Mouse (Mus musculus) yolk sac, embryonic 10.5 days (tissue): ENCODE results near the gene Gm43191.

Source experiments
- DNase-seq: peaks from one replicate; pipeline ENCODE4 v3.0.0-alpha.2; 2017; ENCODE audit warnings: low spot score

Gene Gm43191

DNA sequence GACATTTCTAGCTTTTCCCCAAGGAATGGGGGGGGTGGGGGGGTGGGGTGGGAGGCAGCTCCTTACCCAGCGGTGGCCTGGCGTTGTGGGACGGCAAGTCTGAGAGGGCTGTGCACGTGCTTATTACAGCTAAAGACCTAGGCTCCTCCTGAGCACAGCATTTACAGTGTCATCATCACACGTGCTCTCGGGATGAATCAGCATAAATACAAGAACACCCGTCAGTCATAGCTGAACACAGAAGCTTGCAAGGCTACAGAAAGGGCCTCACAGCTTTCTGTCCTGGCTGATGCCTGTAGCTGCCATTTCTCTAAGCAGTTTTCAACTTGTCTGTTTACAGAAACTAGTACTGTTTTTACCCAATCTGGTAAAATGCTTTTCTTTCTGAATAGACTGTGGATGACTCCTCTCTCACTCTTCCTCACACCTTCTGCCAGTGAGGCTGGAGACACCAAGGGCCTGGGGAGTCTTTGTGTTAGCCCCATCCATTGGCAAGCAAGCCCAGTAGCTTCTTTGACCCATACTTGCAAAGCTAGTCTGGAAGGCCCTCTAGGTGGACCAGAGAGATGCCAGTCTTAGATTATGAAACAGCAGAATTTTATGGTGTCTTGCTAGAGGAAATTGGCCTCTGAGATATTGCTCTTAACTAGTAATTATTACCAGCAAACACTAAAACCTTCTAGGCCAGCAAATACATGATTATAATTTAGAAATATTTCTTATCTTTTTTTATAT, 60.3 kb downstream of the Gm43191 start:
- no peak for DNase-seq

DNA sequence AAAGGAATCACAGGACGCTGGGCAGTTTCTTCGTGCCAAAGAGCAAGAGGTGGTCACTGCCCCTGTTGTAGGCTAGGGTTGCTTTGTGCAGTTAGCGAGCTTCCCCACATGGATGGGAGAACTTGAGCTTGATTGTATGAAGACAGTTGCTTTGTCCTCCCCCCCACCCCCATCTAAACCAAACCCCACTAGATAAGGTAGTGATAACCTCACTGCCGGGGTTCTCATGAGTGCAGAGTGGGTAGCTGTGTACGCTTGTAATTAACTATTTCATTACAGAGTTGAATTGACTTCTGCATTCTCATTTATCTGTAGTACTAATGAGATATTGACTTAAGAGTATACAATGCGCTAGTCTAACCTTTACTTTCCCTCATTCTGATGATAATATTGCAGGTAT, 62.2 kb downstream of the Gm43191 start:
- no peak for DNase-seq

DNA sequence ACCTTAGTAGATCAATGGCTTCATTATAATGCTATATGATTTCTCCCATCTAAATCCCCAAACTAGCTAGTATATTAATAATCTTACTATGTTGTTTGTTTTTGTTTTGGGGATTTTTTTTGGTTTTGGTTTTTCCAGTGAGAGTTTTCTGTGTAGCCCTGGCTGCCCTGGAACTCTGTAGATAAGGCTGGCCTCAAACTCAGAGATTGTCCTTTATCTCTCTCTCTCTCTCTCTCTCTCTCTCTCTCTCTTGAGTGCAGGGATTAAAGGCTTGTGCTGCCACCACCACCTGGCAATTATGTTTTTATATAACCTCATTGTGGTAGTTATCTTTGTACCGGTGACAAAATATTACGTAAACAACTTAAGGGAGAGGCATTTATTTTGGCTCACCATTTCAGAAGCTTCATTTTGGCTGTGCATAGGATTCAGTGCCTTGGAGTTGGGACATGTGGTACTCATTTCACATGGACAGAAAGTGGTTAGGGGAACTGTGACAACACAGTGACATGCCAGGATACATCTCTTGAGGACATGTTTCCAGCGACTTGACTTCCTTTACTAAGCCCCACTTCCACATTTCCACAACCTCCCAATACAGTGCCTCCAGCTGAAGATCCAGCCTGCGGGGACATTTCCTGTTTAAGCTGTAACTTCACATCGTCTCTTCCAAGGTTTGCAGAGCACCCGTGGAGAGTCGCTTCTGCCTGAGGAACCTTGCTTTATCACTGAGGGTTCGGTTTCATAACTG, 65.6 kb downstream of the Gm43191 start:
- no peak for DNase-seq

DNA sequence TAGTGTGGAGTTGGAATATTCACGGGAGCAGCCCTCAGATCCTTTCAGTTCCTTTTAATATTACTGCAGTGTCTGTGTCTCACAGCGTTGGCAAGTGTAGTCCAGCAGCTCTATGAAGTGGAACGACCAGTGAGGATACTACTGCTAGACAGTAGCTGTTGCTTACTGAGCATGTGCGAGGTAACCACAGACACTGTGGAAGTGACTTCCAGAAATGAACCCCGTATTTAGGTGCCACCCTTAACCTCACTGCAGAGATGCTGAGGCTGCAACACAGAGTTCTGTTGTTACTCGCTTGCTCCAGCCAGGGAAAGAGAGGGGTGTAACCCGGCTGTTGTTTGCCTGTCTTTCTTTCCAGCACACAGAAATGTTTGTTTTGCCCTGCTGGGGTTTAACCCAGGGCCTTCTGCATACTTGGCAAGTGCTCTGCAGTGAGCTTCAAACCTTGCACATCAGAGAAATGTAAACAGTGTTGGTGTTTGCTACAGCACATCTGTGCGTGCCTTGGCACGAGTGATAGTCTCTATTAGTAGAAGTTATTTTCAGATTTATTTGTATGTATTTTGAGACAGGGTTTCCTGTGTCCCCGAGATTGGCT, 66.7 kb downstream of the Gm43191 start, which contains the start of gene Trmt13:
Trmt13 (minus strand) TSS at position 293 of the 598 bp plus-strand sequence.
- peak; percentile 38 for DNase-seq

GRCm38 (mm10) chr3:116604570-116604969, 76.5 kb downstream of the Gm43191 start:
- DNase-seq = no peak

GRCm38 (mm10) chr3:116601781-116602180, 79.3 kb downstream of the Gm43191 start:
- no peak for DNase-seq

DNA sequence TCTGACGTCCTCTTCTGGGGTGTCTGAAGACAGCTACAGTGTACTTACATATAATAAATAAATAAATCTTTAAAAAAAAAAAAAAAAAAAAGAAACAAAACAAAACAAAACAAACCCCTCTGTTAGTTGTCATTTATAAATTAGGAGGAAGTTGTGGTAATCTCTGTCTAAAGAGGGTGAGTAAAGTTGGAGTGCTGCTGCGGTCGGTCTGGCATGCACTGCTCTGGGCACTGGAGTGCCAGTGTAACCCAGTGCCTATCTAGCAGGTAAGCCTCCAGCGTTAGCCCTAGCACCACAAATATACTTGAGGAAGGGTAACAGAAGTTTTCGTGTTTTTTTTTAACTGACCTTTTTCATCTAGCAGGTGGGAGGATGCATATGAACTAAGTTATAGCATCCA, 80.1 kb downstream of the Gm43191 start:
- no peak for DNase-seq

- DNase-seq = no peak
Measured at GRCm38 (mm10) chr3:116599705-116600104, 81.4 kb downstream of the Gm43191 start.

DNA sequence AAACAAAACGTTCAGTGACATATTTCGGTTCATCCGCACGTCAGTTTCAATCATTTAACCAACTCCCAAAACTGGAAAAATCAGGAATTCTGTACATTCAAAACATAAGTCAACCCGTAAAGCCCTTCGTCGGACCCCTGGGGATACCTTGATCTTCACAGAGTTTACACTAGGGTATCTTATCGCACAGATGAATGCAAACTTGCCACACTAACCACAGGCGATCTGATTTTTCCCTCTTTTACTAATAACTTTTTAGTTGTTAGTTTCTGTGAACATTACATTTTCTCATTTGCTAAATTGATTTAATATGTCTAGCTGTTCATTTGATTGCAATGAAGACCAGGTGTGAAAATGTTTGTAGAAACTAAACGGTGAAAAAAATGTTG, 85.5 kb downstream of the Gm43191 start:
- no peak for DNase-seq

DNA sequence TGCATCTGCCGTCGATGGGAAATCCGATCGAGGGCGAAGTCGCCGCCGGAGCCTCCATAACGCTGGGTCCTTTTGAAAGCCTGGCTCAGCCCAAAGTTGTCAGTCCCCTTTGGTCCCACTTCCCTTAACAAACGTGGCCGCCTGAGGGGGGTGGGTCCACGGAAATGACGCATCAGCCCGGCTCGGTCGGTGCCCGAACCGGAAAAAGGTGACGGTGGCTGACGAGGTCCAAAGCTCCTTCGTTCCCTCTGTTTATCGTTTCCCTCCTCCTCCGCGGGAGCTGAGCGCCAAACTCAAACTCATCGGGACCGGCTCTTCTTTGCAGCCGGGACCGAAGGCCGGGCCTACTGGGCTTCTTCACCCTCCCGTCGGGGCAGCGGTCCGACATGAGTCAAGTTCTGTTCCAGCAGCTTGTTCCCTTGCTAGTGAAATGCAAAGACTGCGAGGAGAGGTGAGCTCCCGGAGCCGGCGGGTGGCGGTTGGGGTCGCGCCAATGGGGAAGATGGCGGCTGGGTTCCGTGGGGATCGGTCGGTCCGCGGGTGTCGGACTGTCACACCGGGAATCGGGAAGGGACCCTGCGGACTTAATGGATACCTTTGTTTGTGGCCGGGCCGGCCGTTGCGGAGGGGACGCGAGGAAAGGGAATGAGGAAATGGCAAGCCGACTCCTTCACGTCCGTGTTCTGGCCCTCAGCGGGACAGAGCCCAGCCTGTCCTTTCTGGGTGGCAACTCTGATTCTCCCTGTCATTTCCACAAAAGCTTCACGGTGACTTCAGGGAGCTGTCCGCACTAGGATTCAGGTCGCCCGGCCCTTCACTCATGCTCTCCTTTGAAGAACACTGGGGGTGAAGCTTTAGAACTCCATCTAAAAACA, 86.1 kb downstream of the Gm43191 start, which contains the start of gene Sass6:
Sass6 (plus strand) TSS at position 255 of the 875 bp plus-strand sequence.
- DNase-seq = peak; percentile 95

GRCm38 (mm10) chr3:116594076-116594727, 86.9 kb downstream of the Gm43191 start:
- DNase-seq = no peak
